Mouse (Mus musculus): Measurements from ENCODE around the gene Rhoj.

- no peak for TF ChIP-seq GATA1 (IDR thresholded peaks at IDR 0.05; ENCODE audit: low read length)
- no peak for TF ChIP-seq TAL1 (IDR thresholded peaks at IDR 0.05; ENCODE audit: low read length)
Measured at GRCm38 (mm10) chr12:75362456-75362855, 54.3 kb downstream of the Rhoj start.

Data from erythroblast, embryonic 14.5 days (primary cell).